Mouse (Mus musculus): Measurements from ENCODE around the gene Psmc1. TPM values are rescaled to one million over a fixed set of nuclear protein-coding genes. Genes with fewer than 3 reads are reported as not detected.

Gene Psmc1
- total RNA-seq, 2 experiments from 2014 or later = 171 to 205 TPM

DNA sequence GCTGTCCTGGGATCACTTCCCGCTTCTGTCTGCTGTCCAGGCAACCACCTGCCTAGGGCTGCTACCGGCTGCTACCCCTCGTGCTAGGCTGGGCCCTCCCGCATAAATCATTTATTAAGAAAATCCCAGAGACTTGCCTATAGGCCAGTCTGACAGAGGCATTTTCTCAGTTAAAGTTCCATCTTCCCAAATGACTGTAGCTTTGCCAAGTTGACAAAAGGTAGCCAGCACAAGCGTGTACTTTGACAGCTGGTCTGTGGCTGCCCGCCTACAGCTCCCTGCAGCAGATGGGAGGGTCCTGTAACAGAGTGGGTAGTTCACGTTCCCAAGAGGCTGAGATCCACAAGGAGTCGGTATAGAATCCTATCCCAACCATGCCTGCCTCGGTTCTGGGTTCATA, 13.5 kb downstream of the Psmc1 start:
- DNase-seq (ENCODE audit: extremely low spot score in 1 of 2, low spot score in 1 of 2) = peak; percentile 42 to 46

GRCm38 (mm10) chr12:100124913-100125798, 15.2 kb downstream of the Psmc1 start:
- DNase-seq (ENCODE audit: extremely low spot score in 1 of 2, low spot score in 1 of 2) = no peak

DNA sequence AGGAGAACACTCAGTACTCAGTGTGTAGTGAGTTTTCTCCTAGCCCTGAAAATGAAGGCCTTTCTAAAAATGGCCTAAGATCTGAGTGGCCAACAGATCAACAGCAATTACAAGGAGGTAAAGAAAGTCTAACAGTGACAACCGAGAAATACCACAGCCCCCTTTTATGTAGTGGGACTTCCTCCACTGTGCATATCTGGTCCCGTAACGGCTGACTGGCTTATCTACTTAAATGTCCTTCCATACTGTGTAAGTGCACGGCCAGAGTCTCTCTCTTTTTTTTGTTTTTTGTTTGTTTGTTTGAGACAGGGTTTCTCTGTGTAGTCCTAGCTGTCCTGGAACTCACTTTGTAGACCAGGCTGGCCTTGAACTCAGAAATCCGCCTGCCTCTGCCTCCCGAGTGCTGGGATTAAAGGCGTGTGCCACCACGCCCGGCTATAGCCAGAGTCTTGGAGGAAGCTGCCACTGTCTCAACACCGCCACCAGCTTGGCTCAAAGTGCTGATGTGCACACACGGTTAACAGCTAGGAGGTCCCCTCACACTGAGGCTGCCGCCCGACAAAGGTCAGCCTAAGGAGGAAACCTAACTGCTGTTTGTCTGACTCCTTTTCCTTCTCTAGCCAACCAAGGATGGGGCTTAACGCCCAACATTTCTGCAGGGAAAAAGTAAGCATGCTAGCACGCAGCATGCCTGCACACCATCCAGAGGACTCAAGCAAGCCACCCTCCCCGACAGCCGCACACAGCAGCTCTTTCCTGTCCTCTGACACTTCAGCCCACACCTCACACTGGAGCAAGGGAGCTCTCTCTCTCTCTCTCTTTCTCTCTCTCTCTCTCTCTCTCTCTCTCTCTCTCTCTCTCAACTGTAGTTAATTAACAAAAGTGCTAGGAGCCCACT, 17.3 kb downstream of the Psmc1 start:
- no peak for DNase-seq (ENCODE audit: extremely low spot score in 1 of 2, low spot score in 1 of 2)

DNA sequence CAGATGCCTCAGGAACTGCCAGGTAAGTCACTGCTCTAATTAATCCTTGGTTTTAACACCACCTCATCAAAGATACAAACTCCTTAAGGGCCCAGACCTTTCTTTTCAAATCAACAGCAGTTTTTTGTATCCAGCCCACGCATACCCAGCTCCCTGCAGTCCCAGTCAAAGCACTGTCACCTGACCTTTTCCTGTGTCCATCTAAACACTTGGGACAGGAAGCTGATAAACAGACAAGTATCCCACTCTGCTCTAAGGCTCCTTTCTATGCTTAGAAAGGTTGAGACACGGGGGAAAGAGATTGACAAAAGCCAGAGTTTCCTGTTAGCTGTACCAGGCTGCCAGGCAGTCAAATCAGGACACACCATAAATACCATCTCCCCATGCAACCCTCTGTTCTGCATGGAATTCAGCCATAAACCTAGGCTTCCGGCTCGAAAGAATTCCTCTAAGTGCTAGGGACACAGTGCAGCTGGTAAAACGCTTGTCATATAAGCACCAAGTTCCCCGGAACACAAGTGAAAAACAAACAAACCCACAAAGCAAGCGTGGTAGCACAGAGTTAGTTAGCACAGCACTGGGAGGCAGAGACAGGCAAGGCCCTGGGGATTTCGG, 18.0 kb downstream of the Psmc1 start:
- DNase-seq (ENCODE audit: extremely low spot score in 1 of 2, low spot score in 1 of 2) = no peak

DNA sequence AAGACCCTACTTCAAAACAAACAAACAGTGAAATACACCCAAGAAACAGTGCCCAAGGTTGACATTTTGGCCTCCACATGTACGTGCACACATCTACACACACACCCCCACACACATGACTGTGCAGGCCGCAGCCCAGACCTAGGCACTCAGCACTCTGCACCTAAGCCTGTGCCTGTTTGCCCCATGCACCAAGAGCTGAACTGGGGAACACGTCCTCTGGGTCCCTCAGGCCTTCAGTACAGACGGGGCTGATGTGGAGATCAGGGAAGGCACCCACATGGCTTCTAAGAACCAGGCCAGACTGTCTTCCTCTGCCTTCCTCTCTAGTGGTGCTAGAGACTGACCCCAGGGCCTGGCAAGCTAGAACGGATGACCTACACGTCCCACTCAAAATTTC, 18.6 kb downstream of the Psmc1 start:
- no peak for DNase-seq (ENCODE audit: extremely low spot score in 1 of 2, low spot score in 1 of 2)

GRCm38 (mm10) chr12:100128961-100129360, 19.0 kb downstream of the Psmc1 start:
- no peak for DNase-seq (ENCODE audit: extremely low spot score in 1 of 2, low spot score in 1 of 2)

DNA sequence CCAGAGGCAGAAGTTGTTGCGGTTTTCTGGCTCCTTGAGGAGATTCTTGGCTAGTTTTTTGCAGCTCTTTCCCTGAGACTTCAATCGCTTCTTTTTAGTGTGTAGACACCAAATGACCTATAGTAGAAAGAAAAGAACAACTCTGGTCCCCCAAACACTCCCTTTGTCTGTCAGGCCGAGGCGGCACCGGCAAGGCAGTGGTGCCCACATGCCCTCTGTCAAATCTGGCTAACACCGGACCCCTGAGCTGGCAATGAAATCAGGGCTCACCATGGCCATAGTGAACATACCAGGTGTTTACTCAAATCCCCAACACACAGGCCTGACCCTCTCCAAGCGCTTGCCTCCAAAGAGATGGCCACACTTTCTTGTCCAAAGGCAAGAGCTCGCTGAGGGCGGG, 21.2 kb downstream of the Psmc1 start:
- no peak for DNase-seq (ENCODE audit: extremely low spot score in 1 of 2, low spot score in 1 of 2)

- DNase-seq (ENCODE audit: extremely low spot score in 1 of 2, low spot score in 1 of 2) = peak; percentile 69 to 85
These were observed 21.7 kb downstream of the Psmc1 start for GRCm38 (mm10) chr12:100131655-100132054.

GRCm38 (mm10) chr12:100134395-100134936, 24.5 kb downstream of the Psmc1 start:
- no peak for DNase-seq (ENCODE audit: extremely low spot score in 1 of 2, low spot score in 1 of 2)

- no peak for DNase-seq (ENCODE audit: extremely low spot score in 1 of 2, low spot score in 1 of 2)
These were observed 25.2 kb downstream of the Psmc1 start for GRCm38 (mm10) chr12:100135117-100135516.

DNA sequence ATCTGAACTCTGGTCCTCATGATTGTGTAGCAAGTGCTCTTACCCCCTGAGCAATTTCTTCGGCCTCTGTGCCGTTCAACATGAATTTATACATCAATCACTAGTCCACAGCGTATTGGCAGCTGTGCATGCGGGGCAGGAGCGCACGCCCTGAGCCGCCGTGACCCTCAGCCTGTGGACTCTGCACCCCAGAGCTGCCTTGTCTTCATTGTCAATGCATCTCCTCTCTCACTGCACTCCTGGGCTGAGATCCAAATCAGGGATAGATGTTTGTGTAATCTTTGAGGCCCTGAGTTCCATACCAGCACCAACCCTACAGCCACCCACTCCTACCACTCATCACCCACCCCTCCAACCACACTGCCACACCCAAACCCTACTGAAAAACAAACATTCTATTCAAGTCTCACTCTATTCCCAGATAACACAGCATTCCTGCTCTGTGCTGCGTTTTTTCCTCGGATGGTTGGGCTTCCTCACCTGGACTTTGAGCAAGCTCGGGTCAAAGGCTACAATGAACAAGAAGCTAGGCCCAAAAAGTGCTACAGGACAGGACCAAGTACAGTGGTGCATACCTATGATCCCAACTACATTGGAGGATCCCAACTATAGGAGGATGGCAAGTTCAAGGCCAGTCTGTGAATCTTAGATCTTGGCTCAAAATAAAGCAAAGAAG, 33.0 kb downstream of the Psmc1 start:
- no peak for DNase-seq (ENCODE audit: extremely low spot score in 1 of 2, low spot score in 1 of 2)

- no peak for DNase-seq (ENCODE audit: extremely low spot score in 1 of 2, low spot score in 1 of 2)
These were observed 33.8 kb downstream of the Psmc1 start for GRCm38 (mm10) chr12:100143737-100144136.

DNA sequence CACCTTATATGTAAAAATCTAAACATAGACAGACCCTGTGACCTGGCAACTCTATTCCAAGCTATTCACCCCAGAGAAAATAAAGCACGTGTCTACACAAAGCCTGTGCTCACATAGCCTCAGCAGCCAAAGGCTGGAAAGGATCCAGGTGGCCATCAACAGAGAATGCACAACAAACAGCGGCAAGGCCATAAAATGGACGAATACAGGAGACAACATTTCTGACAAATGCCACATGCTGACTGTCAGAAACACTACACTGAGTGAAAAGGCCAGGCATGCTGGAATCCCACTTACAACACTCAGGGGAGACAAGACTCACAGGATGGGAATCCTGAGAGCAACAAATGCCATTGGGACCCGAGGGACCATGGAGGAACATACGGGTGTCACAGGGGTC, 34.3 kb downstream of the Psmc1 start:
- no peak for DNase-seq (ENCODE audit: extremely low spot score in 1 of 2, low spot score in 1 of 2)

DNA sequence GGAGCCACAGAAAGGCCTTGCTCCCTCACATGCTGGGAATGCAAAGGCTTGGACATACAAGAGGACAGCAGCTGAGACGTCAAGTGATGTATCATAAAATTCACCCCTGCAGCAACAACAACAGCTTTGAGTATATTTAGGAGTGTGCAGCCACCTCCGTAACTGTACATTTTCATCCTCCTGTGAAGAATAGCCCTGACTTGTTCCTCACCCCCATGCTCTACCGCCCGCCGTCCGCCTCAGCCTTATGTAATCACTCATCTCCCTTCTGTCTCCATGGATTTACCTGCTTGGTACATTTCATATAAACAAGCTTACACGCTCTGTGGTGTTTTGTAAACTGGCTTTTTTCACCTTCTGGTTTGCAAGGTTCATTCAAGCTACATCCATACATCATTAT, 42.5 kb downstream of the Psmc1 start:
- no peak for DNase-seq (ENCODE audit: extremely low spot score in 1 of 2, low spot score in 1 of 2)

DNA sequence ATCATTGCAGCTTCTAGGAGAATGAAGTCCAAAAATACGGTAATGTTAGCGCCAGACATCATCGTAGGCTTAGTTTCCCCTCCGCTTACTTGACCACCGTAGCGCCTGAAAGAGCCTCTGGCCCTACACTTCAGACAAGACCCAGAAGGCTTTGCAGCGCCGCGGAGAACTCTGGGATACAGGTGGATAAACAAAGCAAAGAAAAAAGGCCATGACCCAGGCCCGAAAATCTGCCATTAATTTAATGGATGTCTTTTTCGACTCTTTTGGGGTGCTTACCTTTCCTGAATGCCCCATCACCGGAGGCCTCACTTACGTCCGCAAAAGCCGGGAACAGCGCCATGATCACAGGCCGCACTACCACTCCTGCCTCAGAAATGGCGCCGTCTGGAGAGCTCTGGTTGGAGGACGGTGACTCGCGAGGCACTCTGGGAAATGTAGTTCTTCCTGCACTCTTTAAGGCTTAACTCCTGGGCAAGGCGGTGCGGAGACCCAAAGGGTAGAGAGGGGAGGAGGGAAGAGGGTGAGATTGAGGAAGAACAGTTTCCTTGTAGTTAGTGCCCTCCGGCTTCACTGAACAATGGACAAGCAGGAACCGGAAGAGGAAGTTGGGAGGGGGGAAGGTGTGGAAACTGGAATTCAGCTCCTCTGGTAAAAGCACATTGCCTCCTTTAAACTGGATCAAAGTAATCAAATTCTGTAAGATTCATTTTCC, 49.5 kb downstream of the Psmc1 start, which contains the start of gene Nrde2:
TSS of gene Nrde2 (minus strand) at position 393 of the 715 bp plus-strand sequence.
- DNase-seq (ENCODE audit: extremely low spot score in 1 of 2, low spot score in 1 of 2) = peak; percentile 74 to 84

GRCm38 (mm10) chr12:100164991-100165500, 55.1 kb downstream of the Psmc1 start:
- no peak for DNase-seq (ENCODE audit: extremely low spot score in 1 of 2, low spot score in 1 of 2)

DNA sequence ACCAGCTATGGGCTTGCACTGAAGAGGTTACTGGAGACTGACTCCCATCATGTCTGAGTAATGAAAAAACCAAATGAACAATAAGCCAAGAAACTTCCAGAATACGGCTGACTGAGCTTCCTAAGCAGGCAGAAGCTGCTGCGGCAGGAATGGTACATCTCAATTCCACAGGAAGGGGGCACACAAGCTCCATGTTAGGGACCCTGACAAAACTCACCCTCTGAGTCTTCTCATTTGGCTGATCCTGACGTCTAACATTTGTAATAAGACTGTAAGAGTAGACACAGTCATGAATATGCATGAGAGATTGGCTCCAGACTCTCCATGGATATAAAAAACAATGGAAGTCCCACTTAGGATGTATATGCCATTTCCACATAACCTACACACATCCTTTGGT, 56.2 kb downstream of the Psmc1 start:
- peak in 1 of 2 experiments; percentile 61 for DNase-seq (ENCODE audit: extremely low spot score in 1 of 2, low spot score in 1 of 2)

DNA sequence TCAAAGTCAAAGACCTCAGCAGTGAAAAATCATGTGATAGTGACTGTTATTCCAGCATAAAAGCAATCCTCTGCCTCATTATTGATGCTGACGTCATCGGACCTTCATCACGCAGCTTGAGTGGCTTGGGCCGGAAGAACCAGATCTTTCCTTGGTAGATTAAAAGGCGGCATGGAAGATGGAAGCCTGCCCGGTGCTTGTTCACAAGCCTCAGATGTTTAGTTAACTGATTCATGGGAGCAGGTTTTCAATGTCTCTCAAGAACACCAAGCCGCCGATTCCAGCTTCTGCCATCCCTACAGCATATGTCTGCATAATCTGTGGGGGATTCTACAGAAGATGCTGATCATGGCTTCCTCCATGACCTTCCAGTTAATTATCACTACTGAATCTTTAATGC, 57.0 kb downstream of the Psmc1 start:
- DNase-seq (ENCODE audit: extremely low spot score in 1 of 2, low spot score in 1 of 2) = peak in 1 of 2 experiments; percentile 31

DNA sequence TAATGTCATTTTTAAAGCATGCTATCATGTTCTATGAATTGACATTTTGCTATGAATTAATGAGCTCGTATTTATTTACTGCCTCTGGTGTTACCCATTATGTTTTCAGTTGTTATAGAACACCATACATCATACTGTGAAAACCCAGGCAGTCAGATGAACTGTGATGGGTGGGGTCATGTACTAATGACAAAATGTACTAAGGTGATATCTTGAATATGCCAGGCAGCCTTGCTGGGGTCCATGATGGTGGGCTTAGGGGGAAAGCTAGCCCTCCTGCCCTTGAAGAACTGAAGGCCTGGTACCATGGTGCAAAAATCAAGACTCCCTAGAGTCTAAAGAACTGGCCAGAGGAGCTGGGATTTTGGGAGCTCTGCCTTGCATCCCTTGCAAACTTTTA, 57.5 kb downstream of the Psmc1 start:
- DNase-seq (ENCODE audit: extremely low spot score in 1 of 2, low spot score in 1 of 2) = no peak
